Mouse (Mus musculus) B cell, adult 2 months (primary cell): ENCODE data around the gene Dnm3.

Source experiments
- DNase-seq, 2 experiments: peaks; one replicate each; pipeline ENCODE4 v3.0.0; 2022

The Dnm3 gene

DNA sequence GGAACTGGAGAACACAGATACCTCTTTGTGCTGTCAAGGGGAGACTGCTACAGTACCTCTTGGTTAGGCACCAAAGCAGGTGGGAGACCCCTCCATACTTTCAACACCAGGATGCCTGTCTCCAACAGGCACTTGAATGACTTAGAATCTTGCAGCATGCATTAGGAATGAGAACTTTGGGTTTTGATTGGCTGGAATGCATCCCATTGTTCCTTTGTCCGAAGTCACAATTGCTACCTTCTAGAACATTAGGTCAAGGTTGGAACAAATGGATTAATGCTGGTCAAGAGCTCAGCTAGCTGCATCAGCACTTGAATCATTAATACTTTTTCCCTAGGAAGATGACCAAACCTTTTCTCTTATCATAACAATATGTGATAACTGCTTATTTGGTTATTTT lies 498.3 kb downstream of the Dnm3 start, which contains the start of gene 4930558K02Rik:
Gene 4930558K02Rik (minus strand): TSS at position 101 of the 400 bp plus-strand sequence.
- DNase-seq, result no peak

DNA sequence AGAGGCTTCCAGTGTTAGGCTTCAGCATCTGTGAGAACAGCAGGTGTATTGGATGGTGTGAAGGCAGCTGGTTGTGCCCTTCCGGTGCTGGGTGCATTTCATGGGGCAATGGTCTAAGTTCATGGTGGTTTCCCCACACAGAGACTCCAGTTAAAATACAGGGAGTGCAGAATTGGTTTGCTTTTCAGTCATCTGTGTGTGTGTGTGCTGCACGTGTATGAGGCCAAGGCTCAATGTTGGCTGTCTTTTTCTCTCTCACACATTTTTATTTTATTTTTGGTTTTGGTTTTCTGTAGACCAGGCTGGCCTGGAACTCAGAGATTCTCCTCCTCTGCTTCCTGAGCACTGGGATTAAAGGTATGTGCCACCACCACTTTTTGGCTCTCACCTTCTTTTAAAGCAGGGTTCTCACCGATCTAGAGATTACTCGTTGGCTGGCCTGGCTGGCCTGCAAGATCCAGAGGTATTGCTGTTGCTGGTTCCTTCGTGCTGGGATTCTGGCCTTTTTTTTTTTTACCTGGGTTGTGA lies 499.6 kb downstream of the Dnm3 start:
- DNase-seq, result no peak

DNA sequence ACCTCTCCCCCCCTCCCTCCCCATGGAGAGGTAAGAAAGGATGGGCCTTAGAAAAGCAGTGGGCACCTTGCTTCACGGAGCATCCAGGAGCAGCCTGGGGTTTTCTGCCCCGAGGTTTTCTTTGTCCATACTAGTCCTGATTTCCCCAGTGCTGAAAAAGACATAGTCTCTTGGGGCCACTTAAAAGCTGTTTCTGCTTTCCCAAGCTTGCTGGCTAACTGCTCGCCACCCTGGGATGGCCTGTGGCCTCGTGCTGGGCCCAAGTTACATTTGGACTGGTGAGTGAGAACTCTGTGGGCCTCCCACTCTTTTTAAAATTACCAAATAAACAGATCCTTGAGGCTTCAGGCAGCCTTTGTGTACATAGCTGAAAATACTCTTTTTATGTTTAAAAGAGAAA lies 500.5 kb downstream of the Dnm3 start:
- DNase-seq, result no peak

DNA sequence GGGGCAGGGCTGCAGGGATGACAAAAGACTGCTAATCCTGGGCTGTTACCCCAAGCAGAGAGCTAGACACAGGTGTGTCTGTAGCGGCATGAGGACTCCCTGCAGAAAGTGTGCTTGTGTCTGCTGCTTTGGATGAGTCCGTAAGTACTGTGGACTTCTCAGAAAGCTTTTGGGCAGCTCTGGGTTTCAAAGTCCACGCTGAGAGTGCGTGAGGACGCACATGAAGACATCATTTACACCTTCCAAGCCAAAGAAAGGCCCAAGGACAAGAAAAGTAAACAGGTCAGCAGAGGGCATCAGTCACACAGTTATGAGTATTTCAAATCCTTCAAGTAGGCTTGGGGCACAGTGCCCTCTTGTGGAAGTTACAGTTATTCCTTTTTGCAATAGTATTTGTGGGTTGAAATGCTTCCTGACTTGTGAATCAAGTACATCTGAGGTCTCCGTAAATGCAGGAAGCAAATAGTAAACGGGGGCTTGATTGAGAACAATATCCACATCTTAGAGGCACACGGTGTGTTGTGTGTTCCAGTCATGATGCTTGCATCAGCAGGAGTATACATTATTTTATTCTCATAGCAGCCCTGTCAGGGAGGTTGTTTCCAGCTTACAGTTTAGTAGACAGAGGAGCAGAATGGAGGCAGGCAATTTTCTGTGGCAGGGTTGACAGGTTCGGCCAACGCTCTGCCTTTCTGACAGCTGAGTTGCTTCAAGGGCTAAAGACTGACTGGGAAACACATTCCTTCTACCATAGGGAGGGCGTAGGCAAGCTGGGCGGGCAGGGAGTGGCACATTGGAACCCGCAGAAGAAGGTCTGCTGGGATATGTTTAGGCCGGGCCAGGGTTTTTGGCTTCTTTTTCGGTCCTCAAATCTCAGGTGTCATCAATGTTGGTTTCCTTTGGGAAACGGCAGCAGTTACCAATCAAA lies 501.3 kb downstream of the Dnm3 start:
- peak; percentile 83 to 86 for DNase-seq

DNA sequence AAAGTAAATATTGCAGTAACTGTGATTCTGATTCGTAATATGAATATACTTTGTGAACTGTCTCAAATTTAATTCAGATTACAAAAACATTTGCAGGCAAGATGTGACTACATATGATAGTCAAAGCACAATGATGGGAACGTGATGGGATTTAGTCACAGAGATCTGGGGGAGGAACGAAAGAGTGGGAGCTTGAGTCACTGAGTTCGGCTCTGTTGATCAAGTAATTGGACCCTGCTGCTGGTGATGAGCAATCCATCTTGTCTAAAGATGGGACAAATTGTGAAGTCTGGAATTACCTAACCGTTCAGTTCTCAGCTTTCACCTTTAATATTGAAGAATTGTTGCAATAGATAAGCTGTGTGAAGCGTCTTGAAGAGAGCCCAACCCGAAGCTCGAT lies 505.6 kb downstream of the Dnm3 start:
- no peak for DNase-seq

DNA sequence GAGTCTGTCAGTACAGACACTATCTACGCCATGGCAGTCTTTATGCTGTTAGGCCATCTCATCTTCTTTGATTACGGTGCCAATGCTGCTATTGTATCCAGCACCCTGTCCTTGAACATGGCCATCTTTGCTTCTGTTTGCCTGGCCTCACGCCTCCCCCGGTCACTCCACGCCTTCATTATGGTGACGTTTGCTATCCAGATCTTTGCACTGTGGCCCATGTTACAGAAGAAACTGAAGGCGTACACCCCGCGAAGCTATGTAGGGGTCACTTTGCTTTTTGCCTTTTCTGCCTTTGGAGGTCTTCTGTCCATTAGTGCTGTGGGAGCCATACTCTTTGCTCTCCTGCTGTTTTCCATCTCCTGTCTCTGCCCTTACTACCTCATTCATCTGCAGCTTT lies 507.0 kb downstream of the Dnm3 start:
- DNase-seq, result no peak

DNA sequence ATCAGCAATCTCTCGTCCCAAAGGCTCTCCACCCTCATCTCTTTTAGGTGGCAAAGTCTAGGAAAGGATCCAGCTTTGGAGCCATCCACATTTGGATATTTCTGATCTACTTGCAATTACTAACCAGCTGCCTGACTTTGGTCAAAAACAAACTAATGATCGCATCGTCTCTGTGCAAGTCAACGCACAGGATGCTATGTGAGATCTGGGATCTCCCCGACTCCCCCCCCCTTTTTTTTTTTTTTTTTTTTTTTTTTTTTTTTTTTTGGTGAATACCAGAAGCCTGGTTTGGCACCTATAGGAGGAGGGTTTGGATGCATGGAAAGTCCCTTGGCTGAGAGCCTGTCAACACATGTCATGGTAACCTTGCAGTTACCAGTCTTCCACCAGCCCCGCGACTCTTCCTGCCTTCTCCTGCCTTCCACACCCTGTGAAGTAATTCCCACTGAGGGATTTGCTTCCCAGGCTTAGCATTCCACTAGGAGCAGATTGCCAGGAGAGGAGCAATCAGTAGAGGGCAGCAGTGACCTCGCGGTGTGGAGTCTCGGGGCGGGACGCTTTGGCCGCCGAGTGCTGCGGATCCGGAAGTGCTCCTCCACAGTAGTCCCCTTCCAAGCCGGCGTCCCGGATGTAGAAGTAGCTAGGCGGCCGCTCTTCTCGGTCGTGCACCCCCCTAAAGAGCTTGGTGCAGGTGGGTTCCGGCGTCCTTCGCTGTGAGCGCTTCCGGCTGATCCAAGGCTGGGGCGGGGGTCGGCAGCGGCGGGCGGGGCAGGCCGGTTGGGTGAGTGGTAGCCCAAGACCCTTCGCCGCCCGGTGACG lies 509.0 kb downstream of the Dnm3 start, which contains the start of gene Pigc:
Gene Pigc (plus strand): TSS at position 598 of the 819 bp plus-strand sequence.
- DNase-seq, result peak; percentile 87

DNA sequence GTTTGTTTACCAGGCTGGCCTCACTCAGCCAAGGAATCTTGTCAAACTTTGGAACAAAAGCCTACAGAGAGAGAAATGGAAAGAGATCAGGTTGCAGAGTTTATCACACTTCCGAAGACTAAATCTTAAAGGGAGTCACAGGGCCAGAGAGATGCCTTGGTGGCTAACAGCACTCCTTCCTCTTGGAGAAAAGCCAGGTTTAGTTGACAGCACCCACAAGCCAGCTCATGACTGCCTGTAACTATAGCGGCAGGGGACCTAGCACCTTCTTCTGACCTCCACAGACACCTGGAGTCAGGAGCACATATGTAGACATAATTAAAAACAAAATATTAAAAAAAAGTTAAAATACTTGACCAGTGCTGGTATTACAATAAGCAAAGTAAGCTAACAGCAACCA lies 509.9 kb downstream of the Dnm3 start:
- no peak for DNase-seq

DNA sequence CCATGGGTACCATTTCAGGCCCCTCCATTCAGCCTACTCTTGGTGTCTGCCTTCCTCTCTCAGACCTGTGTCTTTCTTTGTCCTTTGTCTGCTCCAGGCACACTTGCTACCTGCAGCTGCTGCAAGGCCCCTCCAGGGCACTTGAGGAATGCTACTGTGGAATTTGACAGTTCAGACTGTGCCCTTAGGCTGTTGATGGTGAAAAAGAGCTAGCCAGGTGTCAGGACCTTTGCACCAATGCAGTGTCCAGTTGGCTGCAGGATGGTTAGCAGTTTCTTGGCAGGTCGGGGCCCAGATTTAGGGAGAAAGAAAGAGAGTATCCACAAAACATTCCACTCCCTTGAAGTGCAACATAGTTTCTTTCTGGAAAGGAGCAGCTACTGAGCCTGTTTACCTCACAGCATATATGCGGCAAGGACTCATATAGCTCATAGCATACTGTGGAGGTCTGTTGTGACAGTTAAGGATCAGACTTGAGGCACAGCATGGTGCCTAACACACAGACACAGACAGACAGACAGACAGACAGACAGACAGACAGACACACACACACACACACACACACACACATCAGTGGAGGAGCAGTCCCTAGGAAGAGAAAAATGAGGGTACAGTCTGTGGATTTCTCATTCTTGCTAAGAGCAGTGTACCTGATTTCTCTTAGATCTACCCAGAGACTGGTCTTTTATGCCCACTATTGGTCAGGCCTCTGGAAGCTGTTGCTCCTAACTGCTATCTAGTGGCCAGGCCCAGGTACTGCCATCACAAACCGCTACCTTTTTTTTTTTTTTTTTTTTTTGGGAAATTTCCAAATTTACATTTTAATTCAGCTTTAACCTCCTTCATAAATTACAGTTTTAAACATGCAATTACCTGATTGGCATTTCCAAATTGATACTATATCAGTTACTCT lies 515.1 kb downstream of the Dnm3 start:
- peak; percentile 45 to 48 for DNase-seq

DNA sequence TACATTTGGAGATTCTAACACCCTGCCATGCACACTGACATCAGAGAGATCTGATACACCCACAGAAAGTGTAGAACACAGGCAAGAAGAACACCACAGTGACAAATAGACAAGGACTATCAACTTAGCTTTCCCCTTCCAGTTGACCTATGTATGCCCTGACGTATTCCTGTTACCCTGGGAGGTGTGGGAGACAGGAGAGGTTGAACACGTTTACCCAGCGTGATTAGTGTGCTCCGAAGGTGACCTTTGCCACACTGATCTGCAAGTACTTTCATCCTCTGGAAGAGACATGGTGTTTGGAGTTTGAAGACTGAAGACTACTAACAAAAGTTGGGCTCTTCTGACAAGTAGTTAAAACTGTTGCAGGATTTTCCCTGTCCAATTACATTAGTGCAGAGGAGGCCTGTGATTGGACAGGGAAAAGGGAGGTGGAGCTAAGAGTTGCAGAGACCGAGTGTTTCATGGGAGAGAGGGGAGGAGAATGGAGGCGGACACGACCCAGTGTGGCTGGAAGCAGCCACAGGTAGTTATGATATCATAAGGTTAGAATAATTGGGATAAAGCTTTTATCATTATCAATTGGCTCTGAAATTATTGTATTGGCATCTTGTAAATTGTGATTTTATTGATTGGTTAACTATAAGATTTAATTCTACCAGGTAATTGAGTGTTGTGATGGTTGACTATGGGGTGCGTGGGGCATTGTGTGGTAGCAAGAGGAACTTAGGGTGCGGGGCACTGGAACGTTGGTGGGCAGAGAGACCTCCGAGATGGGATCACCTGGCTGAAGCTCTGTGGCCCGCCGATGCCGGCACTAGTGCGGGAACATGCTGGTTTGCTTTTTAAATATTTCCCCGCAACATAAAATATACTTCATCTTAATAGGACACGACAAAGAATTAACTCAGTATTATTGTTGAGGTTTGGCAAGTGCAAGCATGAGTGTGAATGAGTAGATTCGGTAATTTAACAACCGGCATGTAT lies 519.6 kb downstream of the Dnm3 start:
- no peak for DNase-seq

DNA sequence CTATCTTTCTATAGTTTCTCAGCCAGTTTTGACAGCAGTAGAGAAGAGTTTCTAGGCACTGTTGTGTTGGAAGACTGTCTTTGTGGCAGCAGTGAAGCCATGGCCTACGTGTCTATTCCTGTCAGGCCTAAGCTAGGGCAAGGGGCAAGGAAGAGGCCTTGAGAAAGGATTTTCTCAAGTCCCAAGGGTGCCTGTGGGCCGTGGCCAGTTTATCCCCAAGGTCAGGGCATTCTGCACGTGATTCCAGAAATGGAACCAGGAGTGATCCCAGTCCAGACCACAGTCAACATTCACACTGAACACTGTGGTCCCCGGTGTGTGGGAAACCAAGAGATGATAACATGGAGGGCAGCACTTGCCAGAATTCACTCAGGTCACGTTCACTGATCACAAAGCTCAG lies 522.0 kb downstream of the Dnm3 start:
- no peak for DNase-seq

DNA sequence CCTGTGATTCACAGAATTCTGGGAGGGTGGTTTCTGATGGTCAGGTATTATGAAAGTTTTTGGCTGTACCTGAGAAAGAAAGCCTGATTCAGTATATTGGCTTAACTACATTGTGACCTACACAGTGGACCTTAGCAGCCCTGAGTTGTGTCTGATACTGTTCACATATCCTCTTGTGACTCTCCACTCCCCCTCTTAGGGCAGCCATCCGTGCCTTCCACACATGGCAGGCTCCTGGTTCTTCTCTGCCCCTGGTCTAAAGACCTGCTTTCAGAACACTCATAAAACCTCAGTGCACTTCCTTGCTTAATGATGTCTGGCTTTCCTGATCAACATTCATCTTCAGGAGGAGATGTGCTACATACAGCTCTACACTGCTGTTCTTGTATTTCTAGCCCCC lies 525.2 kb downstream of the Dnm3 start:
- DNase-seq, result no peak

DNA sequence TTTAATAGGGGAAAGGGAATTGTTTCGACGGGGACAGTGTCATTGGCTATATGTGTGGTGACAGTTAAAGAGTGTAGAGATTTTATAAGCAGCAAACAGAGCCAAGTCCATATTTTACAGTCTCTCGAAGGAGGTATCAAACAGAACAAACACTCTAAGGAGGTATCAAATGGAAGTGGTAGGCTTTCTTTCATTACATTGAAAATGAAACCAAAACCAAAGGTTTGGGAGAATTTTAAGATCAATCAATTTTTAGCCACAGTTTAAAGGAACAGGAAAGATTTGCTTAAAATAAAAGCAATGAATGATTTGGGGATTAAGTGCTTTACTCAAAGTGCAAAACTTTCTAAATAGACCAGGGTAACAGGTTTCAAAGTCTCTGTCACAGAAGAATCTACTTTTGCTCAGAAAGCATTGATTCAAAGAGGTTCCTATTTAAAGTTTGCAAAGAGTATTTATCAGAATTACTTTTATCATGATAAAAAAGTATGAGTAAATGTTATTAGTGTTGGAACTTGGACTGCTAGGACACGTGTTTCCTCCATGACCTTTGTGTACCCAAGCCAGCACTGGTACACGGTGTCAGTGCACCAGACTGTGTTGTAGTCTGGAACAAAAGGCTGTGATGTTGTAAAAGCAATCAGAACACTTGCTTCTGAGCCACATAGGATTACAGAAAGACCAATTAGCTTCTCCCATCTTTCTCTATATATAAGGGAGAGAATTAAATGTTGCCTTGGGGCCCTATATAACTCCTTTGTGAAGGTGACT lies 526.6 kb downstream of the Dnm3 start:
- no peak for DNase-seq

DNA sequence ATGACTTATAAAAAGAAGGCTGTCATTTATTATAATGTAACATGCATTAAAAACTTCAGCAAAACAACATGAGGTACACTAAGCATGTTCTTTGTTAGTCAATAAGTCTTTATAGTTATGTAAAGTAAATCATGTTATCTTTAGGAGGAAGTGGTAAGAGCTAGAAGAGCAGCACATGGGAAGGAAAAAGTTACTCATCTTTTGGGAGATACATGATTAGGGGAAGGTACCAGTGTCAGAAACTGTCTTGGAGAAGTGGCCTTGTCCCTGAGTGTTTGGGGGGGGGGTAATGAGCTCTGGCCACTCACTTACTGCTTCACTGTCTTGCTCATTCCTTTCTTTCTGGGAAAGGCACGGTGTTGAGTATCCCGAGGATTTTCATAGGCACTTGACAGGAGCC lies 535.8 kb downstream of the Dnm3 start:
- no peak for DNase-seq
